Mouse (Mus musculus): ENCODE results near the gene Dennd1a.

The Dennd1a gene

DNA sequence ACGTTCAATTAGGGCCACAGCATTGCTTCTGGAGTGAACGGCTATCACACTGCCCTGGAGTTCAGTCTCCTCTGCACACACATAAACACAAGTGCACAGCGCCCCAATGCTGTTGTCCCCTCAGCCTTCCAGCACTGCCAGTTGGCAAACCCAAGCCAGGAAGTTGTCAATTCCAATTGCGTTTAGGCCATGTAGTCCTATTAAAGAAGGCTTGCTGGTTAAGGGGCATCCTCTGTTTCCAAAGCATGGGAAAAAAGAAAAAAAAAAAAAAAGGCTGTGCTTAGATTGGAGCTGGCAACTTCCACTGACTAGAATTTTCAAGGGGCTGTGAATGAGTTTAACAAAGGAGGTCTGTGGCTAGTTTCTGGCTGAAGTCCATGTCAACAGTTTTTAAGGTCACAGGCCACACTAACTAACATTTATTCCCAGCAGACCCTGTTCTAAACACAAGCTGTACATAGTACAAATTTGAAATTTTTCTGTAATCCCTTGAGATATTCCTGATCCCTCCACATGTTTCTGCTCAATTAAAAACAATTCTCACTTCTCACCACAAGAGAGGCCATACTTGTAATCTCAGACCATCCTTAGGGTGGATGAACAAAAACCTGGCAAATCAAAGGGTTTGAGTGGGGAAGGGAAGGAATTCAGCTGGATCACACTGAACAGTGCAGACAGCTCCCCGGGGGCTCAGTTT, 175.4 kb downstream of the Dennd1a start:
- DNase-seq (ENCODE audit: low read depth), result no peak

DNA sequence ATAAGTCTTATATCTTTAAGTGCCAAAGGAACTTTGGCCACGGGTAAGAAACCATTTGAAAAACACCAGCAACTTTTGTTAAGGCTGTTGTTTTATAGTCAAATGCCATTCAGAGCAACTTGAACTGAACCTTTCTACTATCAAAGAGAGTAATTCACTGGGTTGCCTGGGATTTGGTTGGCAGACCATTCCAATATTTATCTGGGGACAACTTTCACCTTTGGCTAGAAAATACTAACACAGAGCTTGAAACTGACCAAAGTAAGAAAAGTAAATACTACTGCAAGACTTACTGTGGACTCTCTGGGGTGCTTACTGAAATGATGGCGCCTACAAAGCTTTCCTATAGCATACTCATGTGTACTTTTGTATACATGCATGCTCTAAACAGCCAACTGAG, 178.6 kb downstream of the Dennd1a start:
- DNase-seq (ENCODE audit: low read depth), result no peak

DNA sequence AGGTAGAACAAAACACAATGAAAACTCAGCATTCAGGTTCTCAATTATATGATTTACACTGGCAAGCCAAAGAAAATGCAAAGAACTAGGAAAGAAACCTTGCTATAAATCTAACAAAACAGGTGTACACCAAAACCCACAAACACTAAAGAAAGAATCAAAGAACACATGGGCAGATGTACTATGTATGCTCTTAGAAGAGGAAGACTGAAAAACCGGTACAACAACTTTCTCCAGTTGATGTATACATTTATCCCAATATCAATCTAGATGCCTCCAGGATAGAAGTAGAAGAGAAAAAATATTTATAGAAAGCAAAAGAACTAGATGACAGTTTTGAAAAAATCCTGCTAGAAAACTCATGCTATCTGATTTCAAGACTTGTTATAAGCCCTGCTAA, 184.5 kb downstream of the Dennd1a start:
- no peak for DNase-seq (ENCODE audit: low read depth)

DNA sequence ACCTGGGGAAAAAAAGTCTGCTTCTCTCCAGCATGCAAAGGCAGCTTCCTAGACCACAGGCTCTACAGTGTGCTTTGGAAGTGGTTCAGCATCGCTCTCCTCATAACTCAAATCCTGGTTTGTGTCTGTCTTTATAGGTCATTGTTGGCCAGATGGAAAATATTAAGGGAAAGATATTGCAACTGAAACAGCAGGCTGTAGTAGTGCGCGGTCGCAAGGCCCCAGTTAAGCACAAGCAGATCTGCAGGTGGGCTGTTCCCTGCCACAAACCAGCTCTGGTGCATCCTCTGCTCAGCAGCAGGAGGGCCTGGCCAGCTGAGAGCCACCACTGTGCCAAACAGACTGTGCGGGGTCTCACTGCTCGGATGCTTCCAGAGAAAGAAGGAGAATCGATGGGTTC, 186.9 kb downstream of the Dennd1a start:
- DNase-seq (ENCODE audit: low read depth), result no peak

DNA sequence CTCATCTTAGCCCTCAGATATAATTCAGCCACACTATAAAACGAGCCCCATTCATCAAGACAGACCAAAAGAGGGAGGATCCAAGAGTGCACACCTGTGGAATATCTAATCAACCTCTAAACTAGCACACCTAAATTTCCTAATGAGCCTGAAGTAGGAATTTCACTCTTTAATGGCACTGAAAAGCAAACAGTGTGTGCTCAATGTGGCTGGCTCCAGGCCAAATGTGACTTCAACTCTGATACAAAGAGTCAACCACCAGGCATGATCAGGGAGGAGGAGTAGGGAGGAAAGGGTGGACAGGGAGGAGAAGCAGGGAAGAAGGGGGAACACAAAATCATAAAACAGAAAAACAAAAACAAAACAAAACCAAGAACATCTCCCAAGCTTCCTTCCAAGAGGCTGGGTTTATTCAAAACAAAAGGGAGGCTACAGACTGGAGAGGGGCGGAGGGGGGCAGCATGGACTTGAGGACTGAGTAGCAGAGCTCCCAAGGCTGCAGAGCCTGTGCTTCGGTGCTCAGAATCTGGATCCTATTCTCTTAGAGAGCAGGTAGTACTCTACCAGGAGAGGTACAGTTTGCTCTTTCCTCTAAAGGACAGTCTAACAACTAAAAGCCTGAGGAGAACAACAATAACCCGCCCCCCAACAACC, 187.9 kb downstream of the Dennd1a start:
- DNase-seq (ENCODE audit: low read depth), result no peak

DNA sequence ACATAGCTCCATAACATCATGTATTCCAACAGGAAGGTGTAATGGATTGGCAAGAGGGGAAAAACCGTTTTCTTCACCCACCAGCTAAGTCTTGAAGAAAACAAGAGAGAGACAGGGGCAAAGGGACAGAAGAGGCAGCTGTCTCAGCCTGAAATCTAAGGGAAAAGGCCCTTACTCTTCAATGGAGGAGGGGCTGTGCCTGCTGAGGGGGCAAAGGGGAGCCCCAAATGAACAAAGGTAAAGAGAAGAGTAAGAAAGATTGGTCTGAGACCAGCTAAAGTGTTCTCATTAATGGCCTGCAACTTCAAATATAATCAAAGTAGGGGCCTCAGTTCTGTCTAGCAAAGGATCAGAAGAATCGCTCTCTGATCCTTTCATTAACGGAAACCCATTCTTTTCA, 189.7 kb downstream of the Dennd1a start:
- no peak for DNase-seq (ENCODE audit: low read depth)

DNA sequence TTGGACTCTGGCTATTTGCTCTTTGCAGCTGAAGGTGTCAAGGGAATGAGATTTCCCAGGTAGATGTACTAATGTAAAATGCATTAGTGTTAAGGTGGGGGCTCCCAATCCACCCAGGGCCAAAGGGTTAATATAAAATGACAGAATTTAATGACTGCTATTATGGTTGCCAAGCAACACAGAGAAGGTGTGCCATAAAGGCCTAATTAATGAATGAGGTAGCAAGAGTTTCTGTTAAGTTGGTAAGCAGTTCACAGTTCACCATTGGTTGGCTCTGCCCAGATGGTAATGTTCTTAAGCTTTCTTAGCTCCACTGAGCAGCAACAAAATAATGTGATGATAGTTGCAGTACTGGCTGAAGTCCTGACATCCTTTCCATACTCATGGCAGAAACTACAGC, 190.9 kb downstream of the Dennd1a start:
- no peak for DNase-seq (ENCODE audit: low read depth)

DNA sequence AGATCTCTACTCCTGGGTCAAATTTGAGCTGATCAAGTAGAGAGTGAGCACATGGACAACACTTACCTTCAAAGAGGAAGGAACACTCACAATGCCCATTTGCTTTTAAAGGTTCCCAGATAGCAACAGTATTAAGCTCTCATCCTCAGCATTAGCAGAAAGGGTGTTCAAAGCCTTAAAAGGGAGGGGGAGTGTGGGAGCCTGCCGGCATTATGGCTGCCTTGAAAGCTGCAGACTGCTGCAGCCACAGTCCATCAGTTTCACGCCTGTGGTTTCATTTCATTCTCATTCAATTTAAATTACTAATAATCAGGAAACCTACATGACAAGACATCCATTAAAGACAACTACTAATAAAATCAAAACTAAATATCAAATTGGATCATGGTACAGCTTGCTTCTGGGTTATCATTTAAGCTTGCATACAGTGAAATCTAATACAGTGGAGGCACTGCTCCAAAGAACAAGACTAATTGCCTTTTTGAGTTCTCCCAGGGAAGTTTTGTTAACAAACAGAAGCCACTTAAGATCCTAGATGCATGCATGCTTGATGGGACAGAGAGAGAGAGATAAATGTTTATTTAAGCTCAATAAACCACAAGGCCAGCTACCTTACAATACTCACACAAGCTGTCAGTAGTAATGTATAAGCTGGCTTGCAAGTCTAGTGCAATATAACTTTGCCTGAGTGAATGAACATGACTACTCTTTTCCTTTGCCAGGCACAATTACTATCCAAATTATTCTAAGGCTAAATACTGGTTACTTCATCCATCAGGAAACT, 192.6 kb downstream of the Dennd1a start:
- DNase-seq (ENCODE audit: low read depth), result no peak

DNA sequence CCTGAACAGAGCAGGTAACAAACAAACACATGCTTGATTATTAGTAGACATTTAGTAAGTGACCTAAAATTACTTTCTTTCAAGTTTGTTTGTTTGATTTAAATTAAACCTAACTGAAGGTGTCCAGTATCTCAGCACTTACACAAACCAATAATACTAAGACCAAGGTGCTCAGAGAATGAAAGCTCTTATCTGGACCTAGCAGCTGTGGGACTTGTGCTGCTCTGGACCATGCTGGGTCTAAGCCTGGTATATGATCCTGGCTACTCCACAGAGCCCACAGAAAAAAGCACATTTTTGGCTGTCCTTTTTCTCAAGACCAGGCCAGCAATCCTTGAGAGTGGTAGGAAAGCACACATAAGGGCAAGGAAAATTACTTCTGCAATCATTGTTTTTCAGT, 193.2 kb downstream of the Dennd1a start:
- DNase-seq (ENCODE audit: low read depth), result peak; percentile 74

DNA sequence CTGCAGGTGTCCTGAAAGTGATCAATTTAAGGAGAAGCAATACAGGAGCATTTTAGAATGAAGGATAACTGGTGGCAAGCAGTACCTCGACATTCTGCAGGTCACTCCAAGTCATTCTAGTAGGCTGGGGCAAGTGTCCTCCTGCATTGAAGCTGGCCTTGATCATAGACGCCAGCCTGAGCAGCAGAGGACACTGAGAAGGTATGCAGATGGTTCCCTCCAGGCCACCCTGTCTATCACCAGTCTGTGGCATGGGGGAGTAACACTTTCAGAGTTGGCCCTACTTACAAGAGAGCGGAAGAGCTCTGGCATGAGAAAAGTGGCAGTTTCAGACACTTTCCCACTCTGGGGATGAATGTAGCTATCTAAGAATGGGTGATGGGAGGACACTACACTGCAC, 193.9 kb downstream of the Dennd1a start:
- no peak for DNase-seq (ENCODE audit: low read depth)

DNA sequence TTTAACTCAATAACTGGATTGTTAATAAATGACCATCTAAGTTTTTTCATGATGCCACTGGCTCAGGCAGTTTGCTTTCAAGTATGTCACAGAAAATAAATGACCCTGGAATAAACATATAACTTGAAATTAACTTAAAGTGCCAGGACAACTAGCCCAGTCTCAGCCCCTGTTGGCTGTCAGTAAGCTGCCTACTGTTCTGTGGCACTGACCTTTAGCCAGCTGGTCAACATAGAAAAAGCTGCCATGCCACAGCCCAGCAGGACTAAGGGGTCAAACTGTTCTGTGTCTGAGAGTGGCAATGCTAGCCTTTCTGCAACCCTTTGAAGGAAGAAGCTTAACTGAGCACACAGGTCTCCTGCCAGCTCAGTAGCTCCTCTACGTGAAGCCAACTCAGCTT, 198.8 kb downstream of the Dennd1a start:
- DNase-seq (ENCODE audit: low read depth), result no peak

DNA sequence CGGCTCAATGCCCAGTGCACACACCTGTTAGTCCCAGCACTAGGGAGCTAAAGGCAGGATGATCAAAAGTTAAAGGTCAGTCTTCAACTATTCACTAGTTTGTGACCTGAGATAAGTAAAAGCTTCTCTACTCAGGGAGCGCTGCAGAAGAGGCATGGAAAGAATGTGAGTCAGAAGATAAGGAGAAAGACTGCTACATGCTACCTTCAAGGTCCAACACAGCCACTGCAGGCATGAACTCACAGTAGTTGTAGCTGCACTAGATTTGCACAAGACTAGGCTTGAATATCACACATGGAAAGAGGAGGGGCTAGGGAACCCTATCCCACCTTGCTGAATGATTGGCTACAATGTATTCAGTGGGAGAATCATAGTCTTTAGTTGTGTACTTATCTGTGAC, 202.1 kb downstream of the Dennd1a start:
- DNase-seq (ENCODE audit: low read depth), result no peak

DNA sequence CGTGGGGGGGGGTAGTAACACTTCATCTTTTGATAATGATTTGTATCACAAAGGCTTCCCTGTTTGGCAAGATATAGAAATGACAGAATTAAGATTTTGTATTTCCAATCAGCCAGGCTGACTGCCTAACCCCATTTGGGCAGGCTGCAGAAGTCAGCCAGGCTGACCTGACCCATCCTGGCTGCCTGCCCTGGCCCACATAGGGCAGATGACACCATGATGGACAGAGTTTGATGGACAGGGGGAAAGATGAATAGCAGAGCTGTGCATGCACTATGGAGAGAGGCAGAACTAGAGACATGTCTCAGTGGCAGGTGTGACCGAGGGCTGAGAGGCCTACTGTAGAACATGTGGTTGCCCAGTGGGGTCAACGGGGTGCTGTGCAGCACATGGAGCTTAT, 203.9 kb downstream of the Dennd1a start:
- DNase-seq (ENCODE audit: low read depth), result no peak

DNA sequence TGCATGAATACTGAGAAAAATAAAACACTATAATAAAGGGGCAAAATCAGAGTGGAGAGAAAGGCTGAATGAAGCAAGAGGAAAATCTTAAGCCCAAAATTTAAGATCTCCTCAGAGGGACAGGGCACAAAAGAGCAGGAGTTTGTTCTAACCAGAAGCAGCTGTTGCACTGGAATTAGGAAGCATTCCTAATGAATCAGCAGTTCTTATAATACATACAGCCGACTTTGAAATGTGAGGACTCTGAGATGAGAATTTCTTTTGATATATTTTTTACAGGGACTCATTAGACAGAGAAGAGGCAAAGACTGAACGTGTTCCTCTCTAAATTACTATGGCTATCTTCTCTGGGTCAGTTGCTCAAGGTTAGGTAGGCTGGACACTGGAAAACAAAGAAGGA, 212.7 kb downstream of the Dennd1a start:
- no peak for DNase-seq (ENCODE audit: low read depth)

DNA sequence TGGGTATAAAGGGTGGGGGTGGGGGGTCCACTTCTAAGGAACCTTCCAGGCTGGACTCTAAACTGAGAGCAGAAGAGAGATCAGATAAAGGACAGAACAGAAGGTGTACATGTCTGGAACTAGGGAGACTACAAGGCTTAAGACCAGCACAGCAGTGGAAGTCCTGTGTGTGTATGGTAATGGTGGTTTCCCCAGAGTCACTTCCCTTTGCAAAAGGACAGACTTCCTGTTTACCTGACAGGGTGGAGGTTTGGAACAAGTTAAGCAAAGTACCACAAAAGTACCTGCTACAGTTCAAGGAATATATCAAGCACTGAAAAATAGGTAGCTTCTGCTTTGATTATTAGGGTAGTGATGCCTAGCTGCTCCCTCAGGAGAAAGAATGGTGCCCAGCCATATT, 215.1 kb downstream of the Dennd1a start:
- no peak for DNase-seq (ENCODE audit: low read depth)

DNA sequence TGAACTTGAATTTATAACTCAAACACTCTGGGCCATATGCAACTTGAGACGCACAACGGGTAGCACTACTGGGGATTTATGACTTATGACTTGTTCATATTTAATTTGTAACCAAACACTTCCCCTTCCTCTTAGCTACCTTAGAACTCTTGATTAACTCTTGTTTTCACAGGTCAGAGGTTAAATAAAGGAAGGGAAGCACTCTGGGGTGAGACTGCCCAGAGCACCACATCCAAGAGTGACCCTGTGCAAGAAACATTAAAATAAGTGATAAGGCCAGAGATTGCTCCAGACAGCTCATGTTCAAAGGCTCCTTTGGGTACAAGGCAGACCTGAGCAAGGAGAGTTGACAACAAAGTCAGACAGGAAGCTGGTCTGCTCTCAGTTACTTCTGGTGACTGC, 219.0 kb downstream of the Dennd1a start:
- DNase-seq (ENCODE audit: low read depth), result no peak

DNA sequence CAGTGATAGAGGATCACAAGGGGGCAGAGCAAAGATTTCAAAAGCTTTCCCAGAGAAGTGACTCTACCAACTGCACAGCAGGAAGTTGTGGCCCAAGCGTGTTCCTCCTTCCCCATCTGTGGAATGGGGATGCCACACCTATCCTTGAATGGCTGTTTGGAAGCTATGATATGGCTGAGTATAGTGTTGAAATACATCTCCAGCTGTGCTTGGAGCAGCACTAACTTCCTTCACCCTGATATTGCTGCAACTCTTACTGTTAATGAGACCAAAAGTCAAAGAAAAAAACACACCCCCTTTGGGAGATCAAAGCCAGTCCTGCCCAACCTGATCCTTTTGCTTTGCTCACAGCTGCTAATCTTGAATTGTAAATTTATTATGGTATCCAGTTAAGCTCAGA, 221.3 kb downstream of the Dennd1a start:
- DNase-seq (ENCODE audit: low read depth), result no peak

DNA sequence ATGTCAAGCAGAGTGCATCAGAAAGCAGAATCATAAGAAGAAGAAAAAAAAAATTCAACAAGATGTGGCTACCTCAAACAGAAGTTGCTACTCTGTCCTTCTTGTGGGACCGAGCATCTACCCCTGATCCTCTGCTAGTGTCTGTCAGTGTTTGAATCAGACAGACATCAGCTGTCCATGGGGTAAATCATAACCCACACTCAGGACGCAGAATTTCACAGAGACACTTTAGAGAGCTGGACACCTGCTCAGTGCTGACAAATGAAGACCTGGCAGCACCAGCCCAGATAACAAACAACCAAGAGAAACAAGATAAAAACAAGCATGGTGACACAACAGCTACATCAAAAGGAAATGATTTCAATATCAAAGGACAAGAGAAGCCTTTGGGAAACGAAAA, 222.9 kb downstream of the Dennd1a start:
- DNase-seq (ENCODE audit: low read depth), result no peak

DNA sequence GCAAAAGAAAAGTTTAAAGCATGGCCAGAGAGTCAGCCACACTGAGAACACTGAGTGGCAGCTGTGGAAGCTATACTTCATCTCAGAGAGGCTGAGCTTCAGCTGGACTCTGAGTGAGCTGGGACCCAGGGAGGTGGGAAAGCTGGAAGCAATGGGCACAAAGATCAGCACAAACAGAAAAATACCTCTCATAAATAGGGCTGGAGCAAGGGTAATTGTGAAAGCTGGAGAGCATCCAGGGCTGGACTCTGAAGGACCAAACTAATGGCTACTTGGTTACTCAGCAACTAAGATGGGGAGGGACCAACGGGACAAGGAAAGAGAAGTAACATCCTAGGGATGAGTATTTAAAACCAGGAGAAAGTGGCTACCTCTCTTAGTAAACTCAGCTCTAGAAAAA, 225.0 kb downstream of the Dennd1a start:
- DNase-seq (ENCODE audit: low read depth), result no peak

DNA sequence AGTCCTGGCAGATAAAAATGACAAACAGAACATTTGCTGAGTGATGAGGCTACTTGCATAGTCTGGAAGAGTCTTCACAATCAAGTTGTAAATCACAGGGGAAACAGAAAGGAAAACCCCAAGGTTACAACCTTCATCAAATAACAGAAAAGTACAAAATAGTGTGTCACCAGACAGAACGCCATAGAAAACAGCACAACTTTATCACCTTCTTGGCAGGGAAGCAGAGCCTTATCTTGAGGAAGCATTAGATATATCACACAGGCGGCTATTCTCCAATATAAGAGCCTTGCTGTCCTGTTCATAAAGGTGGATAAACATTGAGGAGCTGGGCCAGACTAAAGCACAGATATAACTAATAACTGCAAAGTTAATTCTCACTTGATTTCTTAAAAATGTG, 225.7 kb downstream of the Dennd1a start:
- no peak for DNase-seq (ENCODE audit: low read depth)

DNA sequence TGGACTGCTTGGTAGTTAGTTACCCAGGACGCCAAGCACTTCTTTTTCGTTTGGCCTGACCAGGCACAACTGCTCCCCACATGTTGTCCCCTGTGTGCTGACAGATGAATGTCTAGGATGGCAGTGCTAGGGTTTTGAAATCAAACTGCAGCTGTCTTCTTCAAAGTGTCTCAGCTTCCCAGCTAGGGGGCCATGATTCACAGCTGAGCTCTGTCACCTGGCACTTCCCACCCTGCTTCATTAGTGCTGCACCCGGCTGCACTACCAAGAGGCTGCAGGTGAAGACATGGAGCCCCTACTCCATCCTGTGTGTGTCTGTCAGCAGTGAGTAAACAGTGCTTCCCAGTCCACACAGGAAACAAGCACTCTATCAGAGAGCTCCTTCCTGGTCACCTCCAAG, 234.8 kb downstream of the Dennd1a start:
- no peak for DNase-seq (ENCODE audit: low read depth)

DNA sequence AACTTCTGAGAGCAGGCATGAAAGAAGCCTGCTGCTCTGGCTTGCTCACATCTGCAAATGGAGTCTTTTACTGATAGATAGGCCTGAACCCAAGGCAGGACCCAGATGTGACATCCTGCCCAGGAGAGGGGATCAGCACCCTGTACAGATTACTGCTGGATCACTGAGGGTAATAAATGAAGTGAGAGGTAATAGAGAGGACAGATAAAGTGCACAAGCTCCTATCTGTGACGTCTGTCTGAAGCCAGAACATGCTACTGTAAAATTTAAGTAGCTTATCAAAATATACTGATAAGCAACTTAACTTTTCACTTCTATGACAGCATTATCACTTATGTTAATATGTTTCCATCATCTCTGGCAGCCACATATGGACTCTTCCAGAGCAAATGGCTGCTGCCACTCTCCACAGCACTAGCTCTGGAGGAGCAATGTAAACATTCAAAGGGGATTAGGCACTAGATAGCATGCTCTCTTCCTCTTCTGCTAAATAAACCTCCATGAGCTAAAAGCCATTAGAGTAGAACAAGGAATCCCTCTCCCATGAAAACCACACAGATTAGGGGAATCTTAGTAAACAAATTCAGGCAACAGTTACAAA, 235.6 kb downstream of the Dennd1a start:
- DNase-seq (ENCODE audit: low read depth), result no peak

DNA sequence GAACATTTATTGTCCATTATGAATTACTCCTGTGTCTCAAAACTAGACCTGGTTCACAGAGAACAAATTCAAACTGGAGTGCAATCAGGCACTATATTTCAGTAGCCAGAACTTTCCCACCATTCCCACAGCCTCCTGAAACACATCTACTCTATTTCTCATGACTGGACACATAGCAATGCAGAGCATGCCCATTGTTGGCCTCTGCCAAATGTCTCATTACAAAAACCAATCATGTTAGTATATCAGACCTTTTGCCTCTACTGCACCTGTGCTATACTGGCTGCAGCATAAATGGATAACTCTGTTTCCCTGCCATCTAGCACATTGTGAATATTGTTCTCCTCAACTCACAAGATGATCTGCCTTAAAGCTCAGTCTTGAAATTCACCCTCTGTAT, 238.2 kb downstream of the Dennd1a start:
- no peak for DNase-seq (ENCODE audit: low read depth)
